Mouse (Mus musculus) right cerebral cortex, postnatal 14 days (tissue): ENCODE measurements around the gene Gm5415.
"Not testable (repeated sequence)": the region's sequence is repeated elsewhere in the genome, so short reads cannot be mapped to it uniquely, and the experiment has no call there.

ENCODE experiments used
- DNase-seq: peaks from one replicate; pipeline ENCODE4 v3.0.0; 2022

Gm5415 gene

DNA sequence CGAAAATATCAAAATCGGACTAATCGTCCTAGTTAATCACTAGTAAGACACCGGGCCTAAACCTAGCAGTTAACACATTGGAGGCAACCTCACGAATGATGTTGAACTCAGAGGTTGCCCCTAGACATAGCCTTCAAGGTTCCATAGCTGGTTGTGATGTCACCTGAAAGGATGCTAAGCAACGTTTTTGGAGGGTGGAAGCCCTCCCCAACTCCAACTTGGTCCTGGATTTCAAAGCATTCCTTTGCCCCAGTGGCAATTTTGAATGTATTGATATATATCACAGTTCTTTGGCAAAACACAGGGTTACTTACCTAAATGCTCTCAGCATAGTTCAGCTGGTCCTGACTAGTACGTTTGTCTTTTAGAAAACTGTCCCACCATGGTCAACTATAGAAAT is at the start of gene Gm5415:
Gene Gm5415 (minus strand): TSS at position 101 of the 400 bp plus-strand sequence.
- DNase-seq: not testable (repeated sequence)

DNA sequence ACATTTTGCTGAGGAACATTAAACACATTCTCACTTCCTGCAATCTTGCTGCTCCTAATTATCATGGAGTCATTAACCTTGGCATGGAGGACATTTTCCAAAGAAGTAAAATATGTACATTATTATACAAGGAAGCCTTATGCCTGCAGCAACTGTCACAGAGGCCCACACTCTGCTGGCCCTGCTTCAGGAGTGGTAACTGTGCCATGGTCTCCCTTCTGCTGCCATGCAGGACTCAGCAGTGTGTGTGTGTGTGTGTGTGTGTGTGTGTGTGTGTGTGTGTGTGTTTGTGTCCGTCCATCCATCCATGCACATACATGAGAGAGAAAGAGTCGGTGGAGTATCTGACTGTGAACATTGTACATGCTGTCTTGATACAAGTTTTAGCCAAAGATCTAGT is 21.8 kb upstream of the Gm5415 start:
- DNase-seq: no peak

DNA sequence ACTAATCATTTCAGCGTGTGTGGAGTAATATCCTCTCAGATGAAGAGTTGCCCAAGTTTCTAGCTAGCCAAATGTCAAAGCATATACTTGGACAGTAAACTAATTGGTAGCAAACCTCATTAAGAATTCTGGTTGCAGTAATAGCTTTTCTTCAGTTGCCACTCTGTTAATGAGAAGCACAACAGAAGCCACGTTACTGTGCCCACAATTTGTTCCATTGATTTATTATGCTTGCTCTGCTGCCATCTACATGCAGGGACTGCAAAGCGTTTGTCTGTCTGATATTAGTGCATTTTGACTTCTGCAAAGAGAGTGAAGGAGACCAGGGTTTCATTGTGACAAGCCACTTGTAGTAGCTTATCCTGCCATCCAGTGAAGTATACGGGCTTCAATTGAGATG is 6.8 kb upstream of the Gm5415 start:
- no peak for DNase-seq

DNA sequence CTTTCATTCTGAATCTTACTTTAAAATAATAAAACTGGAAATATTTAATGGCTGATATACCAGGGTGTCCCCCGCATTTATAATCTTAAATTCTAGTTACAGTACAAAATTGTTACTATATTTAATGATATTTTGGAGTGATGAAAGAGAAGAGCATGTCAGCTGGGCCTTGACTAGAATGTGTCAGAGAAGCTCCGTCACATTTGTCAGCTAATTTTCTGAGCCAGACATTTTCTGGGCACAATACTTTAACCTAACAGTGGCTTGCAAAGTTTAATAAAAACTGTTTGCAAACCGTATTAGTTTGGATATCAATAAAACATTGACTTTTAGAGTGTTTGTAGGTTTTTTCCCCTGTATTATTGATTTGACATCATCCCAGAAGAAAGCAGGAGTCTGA is 6.4 kb upstream of the Gm5415 start:
- no peak for DNase-seq

DNA sequence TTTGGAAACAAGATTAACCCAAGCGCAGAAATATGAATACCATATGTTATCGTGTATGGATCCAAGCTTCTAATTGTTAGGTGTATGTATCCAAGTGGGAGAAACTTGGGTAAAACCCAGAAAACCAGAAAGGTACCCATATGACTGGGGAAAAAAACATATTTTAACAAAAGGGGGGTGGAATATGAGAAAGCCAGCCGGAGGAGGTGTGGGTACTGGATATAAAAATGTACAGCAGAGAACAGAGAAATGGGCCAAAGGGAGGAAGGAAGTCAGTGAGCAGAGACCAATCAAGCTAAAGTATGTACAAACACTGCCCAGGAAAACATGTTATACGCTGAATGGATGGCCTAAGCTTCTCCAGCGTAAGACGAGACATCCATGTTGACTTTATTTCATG is 43.7 kb downstream of the Gm5415 start:
- DNase-seq: no peak
